Comparison of ENCODE assay signal across 14 mouse cellular contexts in the genomic region with DNA sequence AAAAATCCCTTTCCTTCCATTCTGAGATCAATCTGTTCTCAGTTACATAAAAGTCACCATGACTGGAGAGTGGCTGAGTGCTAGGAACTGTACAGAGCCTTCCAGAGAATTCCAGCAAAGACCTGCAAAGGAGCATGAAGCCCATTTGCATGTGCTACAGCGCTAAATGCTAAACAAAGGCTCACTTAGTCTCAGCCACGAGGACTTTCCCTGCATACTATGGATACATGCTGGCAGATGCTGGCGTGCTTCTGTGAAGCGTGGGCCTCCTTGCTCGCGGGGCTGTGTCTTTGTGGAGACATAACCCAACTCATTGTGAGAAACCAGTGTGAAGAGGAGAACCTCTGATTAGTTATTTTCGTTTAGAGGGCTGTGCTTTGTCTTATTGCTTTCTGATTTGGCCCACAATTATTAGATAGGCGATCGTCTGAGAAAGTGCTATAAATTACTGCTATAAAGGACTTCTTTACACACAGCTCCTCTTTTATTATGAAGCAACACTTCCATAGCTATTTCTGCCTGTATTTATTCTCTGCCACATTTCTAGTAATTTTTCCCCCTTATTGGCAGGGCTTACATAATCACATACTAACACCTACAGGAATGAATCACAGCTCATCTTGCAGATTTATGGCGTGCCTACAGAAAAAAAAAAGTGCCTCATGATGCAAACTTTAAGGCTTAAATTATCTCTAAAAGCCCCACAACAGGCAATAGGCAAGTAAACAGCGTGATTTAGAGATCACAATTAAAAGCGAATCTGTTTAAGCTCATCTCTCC. TPM values are rescaled to one million over a fixed set of nuclear protein-coding genes. Genes with fewer than 3 reads are reported as not detected.
DNase-seq lines count a peak whose midpoint lies in the region; ATAC-seq and TF ChIP-seq lines count a peak whose summit lies in the region.
"Had no signal": no experiment of that assay in that cellular context is flagged by ENCODE, and none has a peak within 500 bp of the region (broad histone marks: within the 10 kb centered on the region; RNA-seq: fewer than 3 reads in every experiment).

No protein-coding gene starts in this region.

- no peak for TF ChIP-seq EP300 in lung, postnatal 0 days (IDR thresholded peaks at IDR 0.05)

- no peaks in the 10 kb centered on the region for H3K36me3 ChIP-seq in lung, postnatal 0 days (ENCODE audit: insufficient read depth, low read length)
- H3K36me3 ChIP-seq in intestine, embryonic 16.5 days (ENCODE audit: control insufficient read depth, insufficient read depth, low read length) = no peaks in the 10 kb centered on the region
- H3K36me3 ChIP-seq: embryonic facial prominence, embryonic 10.5 days; heart, embryonic 15.5 days; liver, embryonic 15.5 days had no signal

- 63% methylated on average over 12 of the region's 12 CpGs for WGBS in lung, postnatal 0 days
- WGBS in intestine, embryonic 16.5 days = 63% methylated on average over 12 of the region's 12 CpGs

- H3K9ac ChIP-seq in lung, postnatal 0 days (replicated peaks; ENCODE audit: low read depth) = no peak overlapping the region
- no peak overlapping the region for H3K9ac ChIP-seq in intestine, embryonic 16.5 days (ENCODE audit: low read depth, low read length)
- H3K9ac ChIP-seq: heart, embryonic 15.5 days; liver, embryonic 15.5 days had no signal

- no peaks in the 10 kb centered on the region for H3K4me1 ChIP-seq in lung, postnatal 0 days (ENCODE audit: insufficient read depth, low read depth, low read length)
- no peaks in the 10 kb centered on the region for H3K4me1 ChIP-seq in intestine, embryonic 16.5 days (ENCODE audit: control insufficient read depth, insufficient read depth, low read length)
- H3K4me1 ChIP-seq: embryonic facial prominence, embryonic 10.5 days; heart, embryonic 15.5 days; liver, embryonic 15.5 days had no signal

- TF ChIP-seq CTCF in lung, postnatal 0 days (IDR thresholded peaks at IDR 0.05) = no peak

- H3K4me3 ChIP-seq in lung, postnatal 0 days (ENCODE audit: low read depth, low read length) = no peak overlapping the region
- no peak overlapping the region for H3K4me3 ChIP-seq in intestine, embryonic 16.5 days (ENCODE audit: low read length)
- H3K4me3 ChIP-seq: embryonic facial prominence, embryonic 10.5 days; heart, embryonic 15.5 days; liver, embryonic 15.5 days had no signal

- DNase-seq in lung, postnatal 0 days (ENCODE audit: low spot score) = peak; percentile 34
- DNase-seq in lung, postnatal 36 days = no peak
- peak; percentile 60 to 67 for DNase-seq in frontal cortex, postnatal 14 days (ENCODE audit: low spot score in 2 of 2)
- DNase-seq in left cerebral cortex, adult 18-20 months (ENCODE audit: low spot score in 2 of 2) = peak; percentile 71 to 83
- peak; percentile 60 for DNase-seq in right cerebral cortex, postnatal 14 days
- no peak for DNase-seq in spleen, postnatal 36 days (ENCODE audit: low spot score in 2 of 2)
- DNase-seq in spleen, postnatal 14 days (ENCODE audit: low spot score in 2 of 2) = no peak

- no peak overlapping the region for H3K4me2 ChIP-seq in lung, postnatal 0 days (replicated peaks; ENCODE audit: low read depth, low read length)
- H3K4me2 ChIP-seq in intestine, embryonic 16.5 days (ENCODE audit: low read depth, low read length) = no peak overlapping the region
- H3K4me2 ChIP-seq: heart, embryonic 15.5 days; liver, embryonic 15.5 days; midbrain, embryonic 11.5 days had no signal

- H3K9me3 ChIP-seq in lung, postnatal 0 days (ENCODE audit: low read length) = no peaks in the 10 kb centered on the region
- H3K9me3 ChIP-seq in intestine, embryonic 16.5 days (ENCODE audit: control insufficient read depth, low read length) = no peaks in the 10 kb centered on the region
- H3K9me3 ChIP-seq: embryonic facial prominence, embryonic 10.5 days; heart, embryonic 15.5 days; liver, embryonic 15.5 days had no signal

- no peak overlapping the region for H3K27ac ChIP-seq in lung, postnatal 0 days (ENCODE audit: low read length)
- no peak overlapping the region for H3K27ac ChIP-seq in intestine, embryonic 16.5 days (ENCODE audit: low read length)
- H3K27ac ChIP-seq: embryonic facial prominence, embryonic 10.5 days; heart, embryonic 15.5 days; liver, embryonic 15.5 days had no signal

- H3K27me3 ChIP-seq in lung, postnatal 0 days (replicated peaks; ENCODE audit: insufficient read depth, low read length) = no peaks in the 10 kb centered on the region
- H3K27me3 ChIP-seq in intestine, embryonic 16.5 days (replicated peaks; ENCODE audit: control insufficient read depth, insufficient read depth, low read length) = no peaks in the 10 kb centered on the region
- H3K27me3 ChIP-seq: heart, embryonic 15.5 days; liver, embryonic 15.5 days had no signal

- no peak for ATAC-seq in lung, postnatal 0 days
- ATAC-seq in intestine, embryonic 16.5 days = no peak
- ATAC-seq: CD4-positive, CD25-positive, alpha-beta regulatory T cell, adult 4 months; inflammation-experienced regulatory T-cells, adult 6 months had no signal

RNA-seq across cellular contexts. Expression of a gene that starts 58.9 kb away (rescaled TPM):
- 79.8 and 97.3 TPM in 2 replicates for polyA plus RNA-seq in lung, postnatal 0 days (2015; fragmentation: Nextera tagmentation; extraction: Ambion mirVana)
- 100 to 1,000 TPM; 283 to 288 TPM for total RNA-seq in left cerebral cortex, adult 18-20 months (2021)
- 130 and 136 TPM in 2 replicates for polyA plus RNA-seq in intestine, embryonic 16.5 days (2015; fragmentation: Nextera tagmentation; extraction: Ambion mirVana)

Comparison
In these comparisons a context has a peak if more than half of its experiments do, and no peak if none do; other contexts are left out.
1. DNase-seq: peak in lung, postnatal 0 days (single experiment), frontal cortex, postnatal 14 days (2 of 2), left cerebral cortex, adult 18-20 months (2 of 2) and right cerebral cortex, postnatal 14 days (single experiment); none in lung, postnatal 36 days (single experiment), spleen, postnatal 36 days (0 of 2) and spleen, postnatal 14 days (0 of 2).